Mouse (Mus musculus): ENCODE measurements around the gene Zfp57. TPM values are rescaled to one million over a fixed set of nuclear protein-coding genes. Genes with fewer than 3 reads are reported as not detected.
A peak's percentile ranks its signal among the peaks of the same experiment; 100 is the strongest.
"Not testable (repeated sequence)": the region's sequence is repeated elsewhere in the genome, so short reads cannot be mapped to it uniquely, and the experiment has no call there.

The Zfp57 gene
- polyA plus RNA-seq, 1 experiment from 2014 or later: 208 TPM

GRCm38 (mm10) chr17:37002364-37003330 is 1.7 kb downstream of the Zfp57 start:
- peak; percentile 88 for ATAC-seq (ENCODE audit: low FRiP score, low read depth)
- under 1% methylated on average over 49 of the region's 49 CpGs for WGBS
- Histone ChIP-seq H3K9me3 (no peaks in the 10 kb centered on the region), H3K4me1 (no peaks in the 10 kb centered on the region; the same call in 1 of the 2 replicates), H3K9ac (peak overlapping the region; percentile 89), H3K4me3 (peak overlapping the region; percentile 73), H3K36me3 (peaks cover 18% of the 10 kb centered on the region; the same call in 1 of the 2 replicates), H3K27ac (peak overlapping the region; percentile 87), H3K4me2 (replicated peaks) (peak overlapping the region; percentile 63), H3K27me3 (replicated peaks) (no peaks in the 10 kb centered on the region)

- ATAC-seq (ENCODE audit: low FRiP score, low read depth): no peak; the same call in 1 of the 2 replicates
- Histone ChIP-seq H3K9ac (peak overlapping the region; percentile 89), H3K9me3 (no peaks in the 10 kb centered on the region), H3K27me3 (replicated peaks) (no peaks in the 10 kb centered on the region), H3K4me1 (no peaks in the 10 kb centered on the region; the same call in 1 of the 2 replicates), H3K4me3 (peak overlapping the region; percentile 73), H3K27ac (0 out of 2 replicates have a peak overlapping the region, but pooled peaks have one; percentile 87), H3K36me3 (peaks cover 25% of the 10 kb centered on the region), H3K4me2 (replicated peaks) (peak overlapping the region; percentile 63)
- 48% methylated on average over 4 of the region's 4 CpGs for WGBS
Observed at GRCm38 (mm10) chr17:37003366-37003765, 2.4 kb downstream of the Zfp57 start.

- no peak for ATAC-seq (ENCODE audit: low FRiP score, low read depth)
- Histone ChIP-seq H3K9me3 (no peaks in the 10 kb centered on the region), H3K27me3 (replicated peaks) (no peaks in the 10 kb centered on the region), H3K4me2 (replicated peaks) (no peak overlapping the region), H3K4me3 (no peak overlapping the region), H3K4me1 (no peaks in the 10 kb centered on the region), H3K36me3 (peaks cover 59% of the 10 kb centered on the region), H3K27ac (no peak overlapping the region), H3K9ac (no peak overlapping the region)
- WGBS: 96% methylated on average over 6 of the region's 6 CpGs
Observed at GRCm38 (mm10) chr17:37008161-37008560, 7.2 kb downstream of the Zfp57 start.

- no peak overlapping the region for H3K9ac ChIP-seq
- WGBS: 93% methylated on average over 17 of the region's 17 CpGs
- H3K4me1 ChIP-seq: no peaks in the 10 kb centered on the region
- H3K36me3 ChIP-seq: peaks cover 59% of the 10 kb centered on the region
- H3K27ac ChIP-seq: no peak overlapping the region
- no peak overlapping the region for H3K4me2 ChIP-seq (replicated peaks)
- H3K4me3 ChIP-seq: no peak overlapping the region
- no peak for ATAC-seq (ENCODE audit: low FRiP score, low read depth)
- H3K27me3 ChIP-seq (replicated peaks): no peaks in the 10 kb centered on the region
- H3K9me3 ChIP-seq: no peaks in the 10 kb centered on the region
Observed at GRCm38 (mm10) chr17:37009460-37010042, 8.6 kb downstream of the Zfp57 start.

- no peaks in the 10 kb centered on the region for H3K4me1 ChIP-seq
- no peak for ATAC-seq (ENCODE audit: low FRiP score, low read depth)
- no peak overlapping the region for H3K27ac ChIP-seq
- no peak overlapping the region for H3K4me3 ChIP-seq
- H3K9me3 ChIP-seq: no peaks in the 10 kb centered on the region
- H3K9ac ChIP-seq: no peak overlapping the region
- 82% methylated on average over 3 of the region's 3 CpGs for WGBS
- H3K4me2 ChIP-seq (replicated peaks): no peak overlapping the region
- no peaks in the 10 kb centered on the region for H3K27me3 ChIP-seq (replicated peaks)
- H3K36me3 ChIP-seq: peaks cover 50% of the 10 kb centered on the region
Observed at GRCm38 (mm10) chr17:37011719-37012118, 10.8 kb downstream of the Zfp57 start.

- Histone ChIP-seq H3K36me3 (peaks cover 46% of the 10 kb centered on the region), H3K4me2 (replicated peaks) (no peak overlapping the region), H3K4me3 (no peak overlapping the region), H3K27me3 (replicated peaks) (no peaks in the 10 kb centered on the region), H3K9ac (no peak overlapping the region), H3K9me3 (no peaks in the 10 kb centered on the region), H3K4me1 (no peaks in the 10 kb centered on the region), H3K27ac (no peak overlapping the region)
- ATAC-seq (ENCODE audit: low FRiP score, low read depth): no peak
- 71% methylated on average over 5 of the region's 5 CpGs for WGBS
Observed at GRCm38 (mm10) chr17:37012141-37012540, 11.2 kb downstream of the Zfp57 start.

- Histone ChIP-seq H3K4me1 (no peaks in the 10 kb centered on the region), H3K9ac (no peak overlapping the region), H3K4me3 (no peak overlapping the region), H3K36me3 (peaks cover 5% of the 10 kb centered on the region; the same call in 1 of the 2 replicates), H3K9me3 (no peaks in the 10 kb centered on the region), H3K4me2 (replicated peaks) (no peak overlapping the region), H3K27me3 (replicated peaks) (no peaks in the 10 kb centered on the region), H3K27ac (no peak overlapping the region)
- no peak for ATAC-seq (ENCODE audit: low FRiP score, low read depth)
Observed at GRCm38 (mm10) chr17:37016333-37016732, 15.4 kb downstream of the Zfp57 start.

- H3K27ac ChIP-seq: no peak overlapping the region
- no peak for ATAC-seq (ENCODE audit: low FRiP score, low read depth)
Observed at GRCm38 (mm10) chr17:37018328-37018727, 17.4 kb downstream of the Zfp57 start.

GRCm38 (mm10) chr17:37019242-37019641 is 18.3 kb downstream of the Zfp57 start:
- WGBS: 94% methylated on average over 5 of the region's 5 CpGs
- not testable (repeated sequence) for H3K27me3 ChIP-seq (replicated peaks); ATAC-seq (ENCODE audit: low FRiP score, low read depth); H3K4me1 ChIP-seq; H3K9ac ChIP-seq; H3K9me3 ChIP-seq; H3K36me3 ChIP-seq; H3K4me3 ChIP-seq; H3K4me2 ChIP-seq (replicated peaks); H3K27ac ChIP-seq

More at GRCm38 (mm10) chr17:37018328-37018727, 17.4 kb downstream of the Zfp57 start:
- no peaks in the 10 kb centered on the region for H3K36me3 ChIP-seq
- H3K4me1 ChIP-seq: no peaks in the 10 kb centered on the region
- H3K27me3 ChIP-seq (replicated peaks): no peaks in the 10 kb centered on the region
- WGBS: 60% methylated on average over 3 of the region's 3 CpGs
- no peak overlapping the region for H3K4me2 ChIP-seq (replicated peaks)
- H3K9me3 ChIP-seq: no peaks in the 10 kb centered on the region
- H3K9ac ChIP-seq: no peak overlapping the region
- no peak overlapping the region for H3K4me3 ChIP-seq

- Histone ChIP-seq H3K27me3 (replicated peaks) (no peaks in the 10 kb centered on the region), H3K4me1 (no peaks in the 10 kb centered on the region), H3K4me2 (replicated peaks) (no peak within 1 kb of the TSS), H3K36me3 (no peaks in the 10 kb centered on the region), H3K9me3 (no peaks in the 10 kb centered on the region), H3K4me3 (no peak within 1 kb of the TSS), H3K27ac (no peak within 1 kb of the TSS), H3K9ac (no peak within 1 kb of the TSS)
- ATAC-seq (ENCODE audit: low FRiP score, low read depth): no peak
- WGBS: 76% methylated on average over 9 of the region's 9 CpGs
Observed at GRCm38 (mm10) chr17:37022628-37023576, 21.9 kb downstream of the Zfp57 start, which contains the start of gene Mog. Gene Mog (minus strand): TSS chr17:37023398.

GRCm38 (mm10) chr17:37026425-37026824 is 25.5 kb downstream of the Zfp57 start:
- 58% methylated on average over 2 of the region's 2 CpGs for WGBS
- Histone ChIP-seq H3K27me3 (replicated peaks) (no peaks in the 10 kb centered on the region), H3K9ac (no peak overlapping the region), H3K36me3 (no peaks in the 10 kb centered on the region), H3K4me2 (replicated peaks) (no peak overlapping the region), H3K4me3 (no peak overlapping the region), H3K4me1 (no peaks in the 10 kb centered on the region), H3K9me3 (no peaks in the 10 kb centered on the region), H3K27ac (no peak overlapping the region)
- ATAC-seq (ENCODE audit: low FRiP score, low read depth): no peak

Measured in neural tube, embryonic 12.5 days (tissue).